Mouse (Mus musculus) stomach, embryonic 16.5 days (tissue): ENCODE data around the gene Hadha. TPM values are rescaled to one million over a fixed set of nuclear protein-coding genes. Genes with fewer than 3 reads are reported as not detected.

Source experiments
- ATAC-seq: fragments of 200-750 bp; cut with Nextera tagmentation; 2 replicates; pipeline ENCODE4 v1.8.0; 2017; ENCODE audit warnings: moderate number of reproducible peaks, moderate TSS enrichment; ENCODE audit not compliant: insufficient read depth, low FRiP score
- H3K27ac ChIP-seq: fragments of 300-500 bp; sonication (generic); 2 replicates; pipeline ENCODE4 v1.5.1; 2014; ENCODE audit warnings: low read length
- H3K27me3 ChIP-seq: fragments of 300-500 bp; sonication (generic); 2 replicates; pipeline ENCODE4 v1.6.1; 2014; ENCODE audit warnings: low read length, control low read depth, mixed read lengths; ENCODE audit not compliant: control insufficient read depth, insufficient read depth
- H3K36me3 ChIP-seq: fragments of 300-500 bp; sonication (generic); 2 replicates; pipeline ENCODE4 v1.6.1; 2014; ENCODE audit warnings: low read length; ENCODE audit not compliant: control insufficient read depth, insufficient read depth
- H3K4me1 ChIP-seq: fragments of 300-500 bp; sonication (generic); 2 replicates; pipeline ENCODE4 v1.6.1; 2014; ENCODE audit warnings: low read length, control low read depth, mixed read lengths; ENCODE audit not compliant: control insufficient read depth, insufficient read depth
- H3K4me2 ChIP-seq: fragments of 300-500 bp; sonication (generic); 2 replicates; pipeline ENCODE4 v1.6.1; 2014; ENCODE audit warnings: low read depth, low read length, mixed read lengths
- H3K4me3 ChIP-seq: fragments of 300-500 bp; sonication (generic); replicated peaks from 2 replicates; pipeline ENCODE4 v1.5.1; 2014; ENCODE audit warnings: mild to moderate bottlenecking, low read length
- H3K9ac ChIP-seq: fragments of 300-500 bp; sonication (generic); 2 replicates; pipeline ENCODE4 v1.6.1; 2014; ENCODE audit warnings: low read length
- H3K9me3 ChIP-seq: fragments of 300-500 bp; sonication (generic); replicated peaks from 2 replicates; pipeline ENCODE4 v1.6.1; 2016; ENCODE audit warnings: low read length, control low read depth; ENCODE audit not compliant: control insufficient read depth
- WGBS: fragments of 180-500 bp; shearing (Covaris S2); extraction: QIAGEN DNeasy Blood & Tissue Kit; methylation state at CpG from one replicate; pipeline ENCODE4 v1.1.7; 2014; 5-methylcytosine and 5-hydroxymethylcytosine counted together
- polyA plus RNA-seq: library from polyadenylated mRNA; unstranded; fragments of >200 nt; fragmentation: Nextera tagmentation; extraction: Ambion mirVana; gene quantifications from 2 replicates; pipeline ENCODE4 v1.2.1, GENCODE M21; 2015

The Hadha gene
- polyA plus RNA-seq, 1 experiment from 2014 or later, result 174 TPM

- 79% methylated on average over 6 of the region's 6 CpGs for WGBS
- ATAC-seq, result no peak
These were observed 4.6 kb upstream of the Hadha start for GRCm38 (mm10) chr5:30159601-30160000.

GRCm38 (mm10) chr5:30155821-30156629, 1.1 kb upstream of the Hadha start:
- Histone ChIP-seq H3K4me2 (peak overlapping the region; percentile 73), H3K9me3 (no peaks in the 10 kb centered on the region), H3K27ac (peak overlapping the region; percentile 95), H3K4me1 (peaks cover 20% of the 10 kb centered on the region), H3K4me3 (peak overlapping the region; percentile 97), H3K27me3 (no peaks in the 10 kb centered on the region), H3K9ac (peak overlapping the region; percentile 96), H3K36me3 (no peaks in the 10 kb centered on the region)
- WGBS, result 25% methylated on average over 13 of the region's 13 CpGs
- ATAC-seq, result no peak; the same call in 1 of the 2 replicates

More at GRCm38 (mm10) chr5:30159601-30160000, 4.6 kb upstream of the Hadha start:
- H3K36me3 ChIP-seq, result no peaks in the 10 kb centered on the region
- no peak overlapping the region for H3K9ac ChIP-seq
- no peaks in the 10 kb centered on the region for H3K9me3 ChIP-seq
- no peaks in the 10 kb centered on the region for H3K27me3 ChIP-seq
- no peak overlapping the region for H3K27ac ChIP-seq
- H3K4me2 ChIP-seq, result no peak overlapping the region
- no peak overlapping the region for H3K4me3 ChIP-seq
- H3K4me1 ChIP-seq, result peaks cover 7% of the 10 kb centered on the region

- H3K36me3 ChIP-seq, result no peaks in the 10 kb centered on the region
- H3K4me1 ChIP-seq, result peaks cover 20% of the 10 kb centered on the region
- H3K9ac ChIP-seq, result peak overlapping the region; percentile 96
- peak overlapping the region; percentile 73 for H3K4me2 ChIP-seq
- H3K27me3 ChIP-seq, result no peaks in the 10 kb centered on the region
- WGBS, result under 1% methylated on average over 31 of the region's 31 CpGs
- peak; percentile 55; the same call in 1 of the 2 replicates for ATAC-seq
- peak overlapping the region; percentile 95 for H3K27ac ChIP-seq
- H3K4me3 ChIP-seq, result peak overlapping the region; percentile 97
- no peaks in the 10 kb centered on the region for H3K9me3 ChIP-seq
These were observed 432 bp upstream of the Hadha start for GRCm38 (mm10) chr5:30155395-30155792.

GRCm38 (mm10) chr5:30154013-30154412, 949 bp downstream of the Hadha start:
- Histone ChIP-seq H3K9me3 (no peaks in the 10 kb centered on the region), H3K4me2 (peak overlapping the region; percentile 66), H3K27ac (peak overlapping the region; percentile 95; the same call in 1 of the 2 replicates), H3K4me1 (peaks cover 20% of the 10 kb centered on the region), H3K27me3 (no peaks in the 10 kb centered on the region), H3K4me3 (peak overlapping the region; percentile 97), H3K36me3 (no peaks in the 10 kb centered on the region), H3K9ac (peak overlapping the region; percentile 96)
- WGBS, result 18% methylated on average over 4 of the region's 4 CpGs
- ATAC-seq, result no peak

- Histone ChIP-seq H3K27me3 (no peaks in the 10 kb centered on the region), H3K4me3 (no peak overlapping the region)
These were observed 1.7 kb downstream of the Hadha start for GRCm38 (mm10) chr5:30153222-30153621.

GRCm38 (mm10) chr5:30152413-30152812, 2.5 kb downstream of the Hadha start:
- H3K27ac ChIP-seq, result no peak overlapping the region
- peaks cover 20% of the 10 kb centered on the region for H3K4me1 ChIP-seq
- no peaks in the 10 kb centered on the region for H3K9me3 ChIP-seq
- no peak for ATAC-seq
- H3K4me3 ChIP-seq, result no peak overlapping the region
- no peak overlapping the region for H3K9ac ChIP-seq
- WGBS, result 76% methylated on average over 1 of the region's 1 CpGs
- H3K27me3 ChIP-seq, result no peaks in the 10 kb centered on the region
- H3K36me3 ChIP-seq, result no peaks in the 10 kb centered on the region
- H3K4me2 ChIP-seq, result no peak overlapping the region

More at GRCm38 (mm10) chr5:30153222-30153621, 1.7 kb downstream of the Hadha start:
- Histone ChIP-seq H3K4me1 (peaks cover 20% of the 10 kb centered on the region), H3K9me3 (no peaks in the 10 kb centered on the region), H3K9ac (no peak overlapping the region), H3K36me3 (no peaks in the 10 kb centered on the region), H3K27ac (no peak overlapping the region), H3K4me2 (0 out of 2 replicates have a peak overlapping the region, but pooled peaks have one; percentile 66)
- 79% methylated on average over 2 of the region's 2 CpGs for WGBS
- ATAC-seq, result no peak

- Histone ChIP-seq H3K36me3 (0 out of 2 replicates have a peak, but pooled peaks cover under 1% of the 10 kb centered on the region), H3K27ac (no peak overlapping the region), H3K4me2 (peak overlapping the region; percentile 34; the same call in 1 of the 2 replicates), H3K9ac (no peak overlapping the region), H3K27me3 (no peaks in the 10 kb centered on the region), H3K9me3 (no peaks in the 10 kb centered on the region), H3K4me3 (no peak overlapping the region), H3K4me1 (peaks cover 20% of the 10 kb centered on the region)
- no peak for ATAC-seq
- 62% methylated on average over 4 of the region's 4 CpGs for WGBS
These were observed 3.0 kb downstream of the Hadha start for GRCm38 (mm10) chr5:30152007-30152406.

- Histone ChIP-seq H3K9me3 (no peaks in the 10 kb centered on the region), H3K27ac (no peak overlapping the region), H3K9ac (no peak overlapping the region), H3K4me3 (no peak overlapping the region), H3K4me1 (peaks cover 10% of the 10 kb centered on the region), H3K36me3 (peaks cover 14% of the 10 kb centered on the region; the same call in 1 of the 2 replicates), H3K4me2 (no peak overlapping the region), H3K27me3 (no peaks in the 10 kb centered on the region)
- no peak for ATAC-seq
- WGBS, result 74% methylated on average over 5 of the region's 5 CpGs
These were observed 6.6 kb downstream of the Hadha start for GRCm38 (mm10) chr5:30148133-30148920.

- 80% methylated on average over 6 of the region's 6 CpGs for whole genome bisulfite sequencing
- Histone ChIP-seq H3K4me1 (peaks cover 5% of the 10 kb centered on the region; the same call in 1 of the 2 replicates), H3K36me3 (peaks cover 22% of the 10 kb centered on the region; the same call in 1 of the 2 replicates), H3K4me3 (no peak overlapping the region), H3K9ac (no peak overlapping the region), H3K27ac (no peak overlapping the region), H3K9me3 (no peaks in the 10 kb centered on the region), H3K4me2 (no peak overlapping the region), H3K27me3 (no peaks in the 10 kb centered on the region)
- ATAC-seq, result no peak
These were observed 8.4 kb downstream of the Hadha start for GRCm38 (mm10) chr5:30146526-30146925.
